Mouse (Mus musculus): ENCODE measurements around the gene Rxfp1. TPM values are rescaled to one million over a fixed set of nuclear protein-coding genes. Genes with fewer than 3 reads are reported as not detected.

The Rxfp1 gene
- total and polyA plus RNA-seq, 2 experiments: not detected

GRCm38 (mm10) chr3:79628182-79628560 lies 109.5 kb downstream of the Rxfp1 start:
- Histone ChIP-seq H3K27me3 (ENCODE audit: control insufficient read depth, insufficient read depth, low read length) (no peaks in the 10 kb centered on the region), H3K27ac (replicated peaks; ENCODE audit: insufficient read depth, low read depth, low read length) (peak overlapping the region; percentile 92), H3K4me3 (ENCODE audit: insufficient read depth, low read depth, low read length) (peak overlapping the region; percentile 77), H3K9ac (ENCODE audit: low read depth, low read length) (peak overlapping the region; percentile 75), H3K79me2 (ENCODE audit: control insufficient read depth, insufficient read depth, low read length) (no peaks in the 10 kb centered on the region; the same call in 1 of the 2 replicates), H3K4me1 (ENCODE audit: control insufficient read depth, insufficient read depth, low read length) (peaks cover 2% of the 10 kb centered on the region), H3K36me3 (ENCODE audit: control insufficient read depth, insufficient read depth, low read length) (peaks cover under 1% of the 10 kb centered on the region; the same call in 1 of the 2 replicates)
- under 1% methylated on average over 9 of the region's 9 CpGs for WGBS
- no peak for TF ChIP-seq POLR2A (IDR thresholded peaks at IDR 0.05; ENCODE audit: extremely low read depth, insufficient read depth, low read length)
- no peak for TF ChIP-seq CTCF (IDR thresholded peaks at IDR 0.05; ENCODE audit: low read depth, low read length)
- peak; percentile 79 for DNase-seq (ENCODE audit: extremely low read depth, low read depth, low spot score)

GRCm38 (mm10) chr3:79627484-79628181 lies 110.0 kb downstream of the Rxfp1 start:
- TF ChIP-seq CTCF (IDR thresholded peaks at IDR 0.05; ENCODE audit: low read depth, low read length): no peak
- TF ChIP-seq POLR2A (IDR thresholded peaks at IDR 0.05; ENCODE audit: extremely low read depth, insufficient read depth, low read length): no peak
- H3K4me3 ChIP-seq (ENCODE audit: insufficient read depth, low read depth, low read length): peak overlapping the region; percentile 77
- no peaks in the 10 kb centered on the region for H3K27me3 ChIP-seq (ENCODE audit: control insufficient read depth, insufficient read depth, low read length)
- peaks cover 4% of the 10 kb centered on the region; the same call in 1 of the 2 replicates for H3K36me3 ChIP-seq (ENCODE audit: control insufficient read depth, insufficient read depth, low read length)
- peak; percentile 49 for DNase-seq (ENCODE audit: extremely low read depth, low read depth, low spot score)
- H3K27ac ChIP-seq (replicated peaks; ENCODE audit: insufficient read depth, low read depth, low read length): peak overlapping the region; percentile 92
- peaks cover 2% of the 10 kb centered on the region for H3K4me1 ChIP-seq (ENCODE audit: control insufficient read depth, insufficient read depth, low read length)
- 3% methylated on average over 10 of the region's 10 CpGs for WGBS
- peak overlapping the region; percentile 59 for H3K9ac ChIP-seq (ENCODE audit: low read depth, low read length)
- no peaks in the 10 kb centered on the region; the same call in 1 of the 2 replicates for H3K79me2 ChIP-seq (ENCODE audit: control insufficient read depth, insufficient read depth, low read length)

- no peak for DNase-seq (ENCODE audit: extremely low read depth, low read depth, low spot score)
- H3K27me3 ChIP-seq (ENCODE audit: control insufficient read depth, insufficient read depth, low read length): no peaks in the 10 kb centered on the region
- no peak overlapping the region for H3K27ac ChIP-seq (replicated peaks; ENCODE audit: insufficient read depth, low read depth, low read length)
- 75% methylated on average over 2 of the region's 2 CpGs for WGBS
- no peak overlapping the region for H3K4me3 ChIP-seq (ENCODE audit: insufficient read depth, low read depth, low read length)
- TF ChIP-seq CTCF (IDR thresholded peaks at IDR 0.05; ENCODE audit: low read depth, low read length) (no peak), POLR2A (IDR thresholded peaks at IDR 0.05; ENCODE audit: extremely low read depth, insufficient read depth, low read length) (no peak)
- peaks cover 65% of the 10 kb centered on the region for H3K36me3 ChIP-seq (ENCODE audit: control insufficient read depth, insufficient read depth, low read length)
- H3K4me1 ChIP-seq (ENCODE audit: control insufficient read depth, insufficient read depth, low read length): no peaks in the 10 kb centered on the region
- H3K9ac ChIP-seq (ENCODE audit: low read depth, low read length): no peak overlapping the region
- H3K79me2 ChIP-seq (ENCODE audit: control insufficient read depth, insufficient read depth, low read length): no peaks in the 10 kb centered on the region
These were observed 127.8 kb downstream of the Rxfp1 start for GRCm38 (mm10) chr3:79609886-79610285.

- DNase-seq (ENCODE audit: extremely low read depth, low read depth, low spot score): no peak
- no peak overlapping the region for H3K27ac ChIP-seq (replicated peaks; ENCODE audit: insufficient read depth, low read depth, low read length)
- no peaks in the 10 kb centered on the region for H3K27me3 ChIP-seq (ENCODE audit: control insufficient read depth, insufficient read depth, low read length)
- no peak for TF ChIP-seq CTCF (IDR thresholded peaks at IDR 0.05; ENCODE audit: low read depth, low read length)
- no peak for TF ChIP-seq POLR2A (IDR thresholded peaks at IDR 0.05; ENCODE audit: extremely low read depth, insufficient read depth, low read length)
- peaks cover 47% of the 10 kb centered on the region for H3K36me3 ChIP-seq (ENCODE audit: control insufficient read depth, insufficient read depth, low read length)
- H3K9ac ChIP-seq (ENCODE audit: low read depth, low read length): no peak overlapping the region
- no peak overlapping the region for H3K4me3 ChIP-seq (ENCODE audit: insufficient read depth, low read depth, low read length)
- peaks cover 3% of the 10 kb centered on the region; the same call in 1 of the 2 replicates for H3K4me1 ChIP-seq (ENCODE audit: control insufficient read depth, insufficient read depth, low read length)
- 96% methylated on average over 7 of the region's 7 CpGs for WGBS
- peaks cover 10% of the 10 kb centered on the region for H3K79me2 ChIP-seq (ENCODE audit: control insufficient read depth, insufficient read depth, low read length)
These were observed 142.2 kb downstream of the Rxfp1 start for GRCm38 (mm10) chr3:79595468-79595867.

GRCm38 (mm10) chr3:79591793-79592471 lies 145.7 kb downstream of the Rxfp1 start:
- no peak for DNase-seq (ENCODE audit: extremely low read depth, low read depth, low spot score)
- TF ChIP-seq POLR2A (IDR thresholded peaks at IDR 0.05; ENCODE audit: extremely low read depth, insufficient read depth, low read length) (no peak), CTCF (IDR thresholded peaks at IDR 0.05; ENCODE audit: low read depth, low read length) (no peak)
- H3K27ac ChIP-seq (replicated peaks; ENCODE audit: insufficient read depth, low read depth, low read length): peak overlapping the region; percentile 67
- peaks cover 10% of the 10 kb centered on the region for H3K79me2 ChIP-seq (ENCODE audit: control insufficient read depth, insufficient read depth, low read length)
- H3K27me3 ChIP-seq (ENCODE audit: control insufficient read depth, insufficient read depth, low read length): no peaks in the 10 kb centered on the region
- peaks cover 8% of the 10 kb centered on the region; the same call in 1 of the 2 replicates for H3K4me1 ChIP-seq (ENCODE audit: control insufficient read depth, insufficient read depth, low read length)
- H3K9ac ChIP-seq (ENCODE audit: low read depth, low read length): peak overlapping the region; percentile 92
- 1% methylated on average over 15 of the region's 15 CpGs for WGBS
- H3K36me3 ChIP-seq (ENCODE audit: control insufficient read depth, insufficient read depth, low read length): peaks cover 25% of the 10 kb centered on the region
- peak overlapping the region; percentile 95 for H3K4me3 ChIP-seq (ENCODE audit: insufficient read depth, low read depth, low read length)

Other genes starting within 250 kb of the Rxfp1 start
- gene Fnip2, start 170.1 kb downstream of the Rxfp1 start, total RNA-seq (2014; rRNA removed): 43.3 and 46.7 TPM in 2 replicates
- 4.9 and 6.3 TPM in 2 replicates for gene Fnip2, start 170.1 kb downstream of the Rxfp1 start, polyA plus RNA-seq (2012; rRNA removed)
- 29.5 and 33.3 TPM in 2 replicates for gene Ppid, start 146.5 kb downstream of the Rxfp1 start, total RNA-seq (2014; rRNA removed)
- gene Ppid, start 146.5 kb downstream of the Rxfp1 start, polyA plus RNA-seq (2012; rRNA removed): 5.7 and 7.1 TPM in 2 replicates
- 0.37 and 0.74 TPM in 2 replicates for gene 4930579G24Rik, start 108.8 kb downstream of the Rxfp1 start, total RNA-seq (2014; rRNA removed)
- 0.35 and 0.55 TPM in 2 replicates for gene 4930579G24Rik, start 108.8 kb downstream of the Rxfp1 start, polyA plus RNA-seq (2012; rRNA removed)
- 199 and 240 TPM in 2 replicates for gene Etfdh, start 108.4 kb downstream of the Rxfp1 start, total RNA-seq (2014; rRNA removed)
- gene Etfdh, start 108.4 kb downstream of the Rxfp1 start, polyA plus RNA-seq (2012; rRNA removed): 664 and 680 TPM in 2 replicates
- gene Tmem144, start 114.9 kb upstream of the Rxfp1 start, total RNA-seq (2014; rRNA removed): 3.6 and 4.5 TPM in 2 replicates
- gene Tmem144, start 114.9 kb upstream of the Rxfp1 start, polyA plus RNA-seq (2012; rRNA removed): 1.7 and 2.0 TPM in 2 replicates
- gene Fam198b, start 146.7 kb upstream of the Rxfp1 start, total RNA-seq (2014; rRNA removed): 0.37 and 0.94 TPM in 2 replicates
- gene Fam198b, start 146.7 kb upstream of the Rxfp1 start, polyA plus RNA-seq (2012; rRNA removed): 0.12 and 0.17 TPM in 2 replicates